Mouse (Mus musculus): ENCODE data around the gene Nfxl1.
"Not testable (repeated sequence)": the region's sequence is repeated elsewhere in the genome, so short reads cannot be mapped to it uniquely, and the experiment has no call there.

Nfxl1 gene

GRCm38 (mm10) chr5:72559544-72560049, at the start of gene Nfxl1:
Gene Nfxl1 (minus strand): TSS chr5:72559684.
- peak; percentile 98 for DNase-seq (ENCODE audit: low spot score)

GRCm38 (mm10) chr5:72603138-72603537, 43.7 kb upstream of the Nfxl1 start:
- no peak for DNase-seq (ENCODE audit: low spot score)

GRCm38 (mm10) chr5:72601006-72601405, 41.5 kb upstream of the Nfxl1 start:
- peak; percentile 65 for DNase-seq (ENCODE audit: low spot score)

GRCm38 (mm10) chr5:72587192-72587681, 27.8 kb upstream of the Nfxl1 start, which contains the start of gene Gm5868:
Gene Gm5868 (minus strand): TSS chr5:72587551.
- DNase-seq (ENCODE audit: low spot score), result no peak

- DNase-seq (ENCODE audit: low spot score), result not testable (repeated sequence)
Measured at GRCm38 (mm10) chr5:72586667-72587191, 27.2 kb upstream of the Nfxl1 start.

- not testable (repeated sequence) for DNase-seq (ENCODE audit: low spot score)
Measured at GRCm38 (mm10) chr5:72586122-72586521, 26.6 kb upstream of the Nfxl1 start.

- not testable (repeated sequence) for DNase-seq (ENCODE audit: low spot score)
Measured at GRCm38 (mm10) chr5:72580970-72581332, 21.5 kb upstream of the Nfxl1 start, which contains the start of gene Zar1. Gene Zar1 (minus strand): TSS chr5:72581254.

GRCm38 (mm10) chr5:72580088-72580969, 20.8 kb upstream of the Nfxl1 start:
- DNase-seq (ENCODE audit: low spot score), result peak; percentile 4

GRCm38 (mm10) chr5:72579599-72579998, 20.1 kb upstream of the Nfxl1 start:
- not testable (repeated sequence) for DNase-seq (ENCODE audit: low spot score)

- no peak for DNase-seq (ENCODE audit: low spot score)
Measured at GRCm38 (mm10) chr5:72565621-72566020, 6.1 kb upstream of the Nfxl1 start.

GRCm38 (mm10) chr5:72563183-72563582, 3.7 kb upstream of the Nfxl1 start:
- DNase-seq (ENCODE audit: low spot score), result not testable (repeated sequence)

- no peak for DNase-seq (ENCODE audit: low spot score)
Measured at GRCm38 (mm10) chr5:72560976-72561628, 1.6 kb upstream of the Nfxl1 start.

GRCm38 (mm10) chr5:72558716-72559526, 563 bp downstream of the Nfxl1 start:
- DNase-seq (ENCODE audit: low spot score), result peak; percentile 38

GRCm38 (mm10) chr5:72556245-72556644, 3.2 kb downstream of the Nfxl1 start:
- DNase-seq (ENCODE audit: low spot score), result no peak

- DNase-seq (ENCODE audit: low spot score), result no peak
Measured at GRCm38 (mm10) chr5:72551209-72551608, 8.3 kb downstream of the Nfxl1 start.

- no peak for DNase-seq (ENCODE audit: low spot score)
Measured at GRCm38 (mm10) chr5:72528896-72529295, 30.6 kb downstream of the Nfxl1 start.

GRCm38 (mm10) chr5:72513808-72514207, 45.7 kb downstream of the Nfxl1 start:
- DNase-seq (ENCODE audit: low spot score), result no peak

- no peak for DNase-seq (ENCODE audit: low spot score)
Measured at GRCm38 (mm10) chr5:72505740-72506139, 53.7 kb downstream of the Nfxl1 start.

GRCm38 (mm10) chr5:72503531-72504523, 55.7 kb downstream of the Nfxl1 start, which contains the start of gene Corin:
Gene Corin (minus strand): TSS chr5:72504473.
- no peak for DNase-seq (ENCODE audit: low spot score)

GRCm38 (mm10) chr5:72502778-72503177, 56.7 kb downstream of the Nfxl1 start:
- no peak for DNase-seq (ENCODE audit: low spot score)
